Mouse (Mus musculus): Measurements from ENCODE around the gene Rgcc. TPM values are rescaled to one million over a fixed set of nuclear protein-coding genes. Genes with fewer than 3 reads are reported as not detected.
A peak's percentile ranks its signal among the peaks of the same experiment; 100 is the strongest.

The Rgcc gene
- total and polyA plus RNA-seq, 2 experiments from 2014 or later: 33.3 to 33.9 TPM

- ATAC-seq: no peak
- TF ChIP-seq CTCF (IDR thresholded peaks at IDR 0.05; ENCODE audit: low read depth): no peak
- Histone ChIP-seq H3K4me1 (ENCODE audit: insufficient read depth) (no peaks in the 10 kb centered on the region), H3K4me2 (ENCODE audit: low read depth) (no peak overlapping the region), H3K36me3 (ENCODE audit: insufficient read depth) (no peaks in the 10 kb centered on the region), H3K27me3 (ENCODE audit: insufficient read depth, low read length) (no peaks in the 10 kb centered on the region), H3K9me3 (ENCODE audit: low read length) (no peaks in the 10 kb centered on the region), H3K9ac (no peak overlapping the region), H3K4me3 (ENCODE audit: low read depth, low read length) (no peak overlapping the region), H3K27ac (ENCODE audit: low read depth, low read length) (no peak overlapping the region)
- no peak for DNase-seq
- 67% methylated on average over 4 of the region's 4 CpGs for WGBS
Measured at GRCm38 (mm10) chr14:79311918-79312454, 10.5 kb upstream of the Rgcc start.

- H3K27me3 ChIP-seq (ENCODE audit: insufficient read depth, low read length): no peaks in the 10 kb centered on the region
Measured at GRCm38 (mm10) chr14:79309115-79309514, 7.7 kb upstream of the Rgcc start.

GRCm38 (mm10) chr14:79308364-79308763, 6.9 kb upstream of the Rgcc start:
- WGBS: 8% methylated on average over 4 of the region's 4 CpGs
- no peak overlapping the region for H3K4me3 ChIP-seq (ENCODE audit: low read depth, low read length)
- H3K9ac ChIP-seq: no peak overlapping the region
- no peak for TF ChIP-seq CTCF (IDR thresholded peaks at IDR 0.05; ENCODE audit: low read depth)
- H3K4me1 ChIP-seq (ENCODE audit: insufficient read depth): no peaks in the 10 kb centered on the region
- H3K4me2 ChIP-seq (ENCODE audit: low read depth): no peak overlapping the region
- DNase-seq (no peak), ATAC-seq (peak; percentile 23)
- no peaks in the 10 kb centered on the region for H3K9me3 ChIP-seq (ENCODE audit: low read length)
- H3K36me3 ChIP-seq (ENCODE audit: insufficient read depth): no peaks in the 10 kb centered on the region
- H3K27me3 ChIP-seq (ENCODE audit: insufficient read depth, low read length): no peaks in the 10 kb centered on the region
- H3K27ac ChIP-seq (ENCODE audit: low read depth, low read length): no peak overlapping the region

More at GRCm38 (mm10) chr14:79309115-79309514, 7.7 kb upstream of the Rgcc start:
- Histone ChIP-seq H3K4me2 (ENCODE audit: low read depth) (no peak overlapping the region), H3K27ac (ENCODE audit: low read depth, low read length) (no peak overlapping the region), H3K4me3 (ENCODE audit: low read depth, low read length) (no peak overlapping the region), H3K9ac (no peak overlapping the region), H3K4me1 (ENCODE audit: insufficient read depth) (no peaks in the 10 kb centered on the region), H3K36me3 (ENCODE audit: insufficient read depth) (no peaks in the 10 kb centered on the region), H3K9me3 (ENCODE audit: low read length) (no peaks in the 10 kb centered on the region)
- WGBS: 75% methylated on average over 4 of the region's 4 CpGs
- DNase-seq (no peak), ATAC-seq (no peak)
- no peak for TF ChIP-seq CTCF (IDR thresholded peaks at IDR 0.05; ENCODE audit: low read depth)

GRCm38 (mm10) chr14:79307908-79308307, 6.5 kb upstream of the Rgcc start:
- ATAC-seq (no peak), DNase-seq (no peak)
- Histone ChIP-seq H3K4me2 (ENCODE audit: low read depth) (no peak overlapping the region), H3K9me3 (ENCODE audit: low read length) (no peaks in the 10 kb centered on the region), H3K36me3 (ENCODE audit: insufficient read depth) (no peaks in the 10 kb centered on the region), H3K4me3 (ENCODE audit: low read depth, low read length) (no peak overlapping the region), H3K9ac (no peak overlapping the region), H3K27me3 (ENCODE audit: insufficient read depth, low read length) (no peaks in the 10 kb centered on the region), H3K4me1 (ENCODE audit: insufficient read depth) (no peaks in the 10 kb centered on the region), H3K27ac (ENCODE audit: low read depth, low read length) (no peak overlapping the region)
- no peak for TF ChIP-seq CTCF (IDR thresholded peaks at IDR 0.05; ENCODE audit: low read depth)
- 56% methylated on average over 5 of the region's 5 CpGs for WGBS

GRCm38 (mm10) chr14:79307138-79307537, 5.7 kb upstream of the Rgcc start:
- H3K4me1 ChIP-seq (ENCODE audit: insufficient read depth): no peaks in the 10 kb centered on the region
- H3K4me3 ChIP-seq (ENCODE audit: low read depth, low read length): no peak overlapping the region
- no peak overlapping the region for H3K4me2 ChIP-seq (ENCODE audit: low read depth)
- no peaks in the 10 kb centered on the region for H3K9me3 ChIP-seq (ENCODE audit: low read length)
- DNase-seq: no peak
- no peak overlapping the region for H3K27ac ChIP-seq (ENCODE audit: low read depth, low read length)
- ATAC-seq: no peak
- no peak overlapping the region for H3K9ac ChIP-seq
- no peaks in the 10 kb centered on the region for H3K27me3 ChIP-seq (ENCODE audit: insufficient read depth, low read length)
- no peak for TF ChIP-seq CTCF (IDR thresholded peaks at IDR 0.05; ENCODE audit: low read depth)
- H3K36me3 ChIP-seq (ENCODE audit: insufficient read depth): no peaks in the 10 kb centered on the region
- 96% methylated on average over 7 of the region's 7 CpGs for WGBS

GRCm38 (mm10) chr14:79304873-79305464, 3.5 kb upstream of the Rgcc start:
- Histone ChIP-seq H3K9me3 (ENCODE audit: low read length) (no peaks in the 10 kb centered on the region), H3K9ac (no peak overlapping the region), H3K27ac (ENCODE audit: low read depth, low read length) (no peak overlapping the region), H3K4me2 (ENCODE audit: low read depth) (no peak overlapping the region), H3K36me3 (ENCODE audit: insufficient read depth) (no peaks in the 10 kb centered on the region), H3K4me1 (ENCODE audit: insufficient read depth) (no peaks in the 10 kb centered on the region), H3K27me3 (ENCODE audit: insufficient read depth, low read length) (no peaks in the 10 kb centered on the region), H3K4me3 (ENCODE audit: low read depth, low read length) (no peak overlapping the region)
- no peak for DNase-seq
- WGBS: 81% methylated on average over 6 of the region's 6 CpGs
- TF ChIP-seq CTCF (IDR thresholded peaks at IDR 0.05; ENCODE audit: low read depth): no peak
- no peak for ATAC-seq

GRCm38 (mm10) chr14:79303150-79303549, 1.7 kb upstream of the Rgcc start:
- Histone ChIP-seq H3K4me2 (ENCODE audit: low read depth) (no peak overlapping the region), H3K9ac (no peak overlapping the region), H3K9me3 (ENCODE audit: low read length) (no peaks in the 10 kb centered on the region), H3K27me3 (ENCODE audit: insufficient read depth, low read length) (no peaks in the 10 kb centered on the region), H3K27ac (ENCODE audit: low read depth, low read length) (no peak overlapping the region), H3K36me3 (ENCODE audit: insufficient read depth) (no peaks in the 10 kb centered on the region), H3K4me3 (ENCODE audit: low read depth, low read length) (no peak overlapping the region), H3K4me1 (ENCODE audit: insufficient read depth) (no peaks in the 10 kb centered on the region)
- no peak for DNase-seq
- ATAC-seq: no peak
- WGBS: 82% methylated on average over 2 of the region's 2 CpGs
- no peak for TF ChIP-seq CTCF (IDR thresholded peaks at IDR 0.05; ENCODE audit: low read depth)

Measured in forebrain, postnatal 0 days (tissue).